Mouse (Mus musculus) kidney, adult 2 months (tissue): ENCODE data around the gene Eif2b3. TPM values are rescaled to one million over a fixed set of nuclear protein-coding genes. Genes with fewer than 3 reads are reported as not detected.

Source experiments
- DNase-seq: peaks from one replicate; pipeline ENCODE4 v3.0.0; 2021
- H3K27ac ChIP-seq: fragments of 200-500 bp; 2 replicates; pipeline ENCODE4 v1.5.1; 2012; ENCODE audit warnings: low read depth, low read length, control low read depth, inconsistent platforms; ENCODE audit not compliant: insufficient read depth
- H3K27me3 ChIP-seq: fragments of 200-500 bp; replicated peaks from 2 replicates; pipeline ENCODE4 v1.6.1; 2012; ENCODE audit warnings: mild to moderate bottlenecking, moderate library complexity, low read length, inconsistent platforms; ENCODE audit not compliant: control insufficient read depth, insufficient read depth
- H3K36me3 ChIP-seq: fragments of 200-500 bp; 2 replicates; pipeline ENCODE4 v1.6.1; 2012; ENCODE audit warnings: mild to moderate bottlenecking, moderate library complexity, low read length, inconsistent platforms; ENCODE audit not compliant: control insufficient read depth, insufficient read depth
- H3K4me1 ChIP-seq: fragments of 200-500 bp; 2 replicates; pipeline ENCODE4 v1.6.1; 2011; ENCODE audit warnings: low read length; ENCODE audit not compliant: control insufficient read depth, insufficient read depth
- H3K4me3 ChIP-seq: fragments of 200-500 bp; 2 replicates; pipeline ENCODE4 v1.5.1; 2011; ENCODE audit warnings: mild to moderate bottlenecking, low read depth, low read length, control low read depth; ENCODE audit not compliant: insufficient read depth
- CTCF ChIP-seq: fragments of 200-500 bp; conservative IDR thresholded peaks from 2 replicates; pipeline ENCODE4 v1.5.1; 2011; ENCODE audit warnings: low read depth, mild to moderate bottlenecking, control low read depth, low read length, moderate library complexity, mixed read lengths; ENCODE audit not compliant: insufficient read depth, insufficient read length
- POLR2A ChIP-seq: fragments of 200-500 bp; IDR thresholded peaks from one replicate; pipeline ENCODE4 v1.6.1; 2011; ENCODE audit warnings: low read depth, low read length, control low read depth
- WGBS: fragments of 180-500 bp; shearing (Covaris S2); methylation state at CpG from one replicate; pipeline ENCODE4 v1.1.7; 2018; 5-methylcytosine and 5-hydroxymethylcytosine counted together
- polyA plus RNA-seq: library from polyadenylated mRNA; depleted of rRNA; stranded (reverse); fragments of >200 nt; gene quantifications from 2 replicates; pipeline ENCODE4 v1.2.3, GENCODE M21; 2012

Gene Eif2b3
- polyA plus RNA-seq, 1 experiment: 9.2 TPM

- TF ChIP-seq POLR2A (no peak), CTCF (no peak)
- H3K36me3 ChIP-seq: no peaks in the 10 kb centered on the region
- no peak overlapping the region for H3K27ac ChIP-seq
- no peaks in the 10 kb centered on the region; the same call in 1 of the 2 replicates for H3K4me1 ChIP-seq
- no peak for DNase-seq
- no peaks in the 10 kb centered on the region for H3K27me3 ChIP-seq
- 88% methylated on average over 5 of the region's 5 CpGs for WGBS
- no peak overlapping the region for H3K4me3 ChIP-seq
Measured at GRCm38 (mm10) chr4:117115592-117115991, 96.4 kb downstream of the Eif2b3 start.

DNA sequence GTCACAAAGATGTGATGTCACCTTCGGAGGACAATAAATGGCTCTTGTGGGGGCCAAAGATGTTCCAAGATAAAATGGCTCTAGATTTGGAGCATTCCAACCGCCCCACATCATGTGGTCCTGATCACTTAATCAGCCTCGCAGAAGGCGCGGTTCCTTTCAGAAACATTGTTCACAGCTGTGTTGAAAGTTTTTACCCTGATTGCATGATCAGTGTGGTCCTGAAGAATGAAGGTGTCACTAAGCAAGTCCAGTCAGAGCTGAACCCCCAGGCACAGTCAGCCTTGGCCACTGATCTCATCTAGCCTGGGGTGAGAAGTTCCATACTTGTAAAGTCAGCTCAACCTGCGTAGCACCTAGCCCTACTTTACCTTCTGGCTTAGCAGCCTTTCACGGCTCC is 98.7 kb downstream of the Eif2b3 start:
- H3K4me3 ChIP-seq: no peak overlapping the region
- TF ChIP-seq POLR2A (no peak), CTCF (no peak)
- DNase-seq: no peak
- no peaks in the 10 kb centered on the region for H3K36me3 ChIP-seq
- no peaks in the 10 kb centered on the region for H3K27me3 ChIP-seq
- WGBS: 94% methylated on average over 7 of the region's 7 CpGs
- peaks cover 3% of the 10 kb centered on the region; the same call in 1 of the 2 replicates for H3K4me1 ChIP-seq
- no peak overlapping the region for H3K27ac ChIP-seq

DNA sequence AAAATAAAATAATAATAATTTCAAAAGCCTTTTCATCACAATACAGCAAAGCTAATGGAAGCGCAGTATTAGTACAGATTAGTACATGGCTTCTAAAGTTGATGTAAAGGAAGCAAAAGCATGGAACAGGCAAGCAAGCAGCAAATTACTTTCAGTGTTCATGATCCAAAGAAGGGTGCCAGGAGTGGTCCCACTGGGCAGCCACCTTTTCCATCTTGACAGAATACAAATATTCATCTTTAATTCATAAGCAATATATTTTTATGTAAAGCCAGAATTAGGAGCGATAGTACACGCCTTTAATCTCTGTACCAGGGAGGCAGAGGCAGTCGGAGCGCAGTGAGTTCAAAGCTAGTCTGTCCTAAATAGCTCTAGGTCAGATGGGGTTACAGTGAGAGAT is 100.4 kb downstream of the Eif2b3 start:
- no peak for TF ChIP-seq POLR2A
- TF ChIP-seq CTCF: no peak
- H3K36me3 ChIP-seq: no peaks in the 10 kb centered on the region
- H3K4me3 ChIP-seq: peak overlapping the region; percentile 68; the same call in 1 of the 2 replicates
- peak overlapping the region; percentile 93; the same call in 1 of the 2 replicates for H3K27ac ChIP-seq
- DNase-seq: no peak
- peaks cover 3% of the 10 kb centered on the region; the same call in 1 of the 2 replicates for H3K4me1 ChIP-seq
- no peaks in the 10 kb centered on the region for H3K27me3 ChIP-seq
- 74% methylated on average over 5 of the region's 5 CpGs for WGBS

DNA sequence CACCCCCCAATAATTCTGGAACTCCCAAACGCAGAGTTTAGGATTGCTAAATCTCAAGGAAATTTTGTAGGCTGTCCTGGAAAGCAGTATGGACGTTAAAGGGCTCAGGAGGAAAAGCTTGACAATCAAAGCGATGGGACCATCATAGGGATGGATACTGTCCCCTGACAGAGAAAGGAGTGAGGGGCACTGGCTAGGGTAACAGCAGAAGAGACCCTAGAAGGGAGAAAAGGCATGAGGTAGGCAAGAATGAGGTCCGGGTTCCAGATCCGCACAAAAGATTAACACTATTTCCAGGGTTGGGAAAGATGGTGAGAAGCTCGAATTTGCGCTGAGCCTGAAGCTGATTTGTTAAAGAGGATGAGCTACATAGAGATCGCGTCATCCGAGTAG is 100.8 kb downstream of the Eif2b3 start:
- peaks cover 3% of the 10 kb centered on the region; the same call in 1 of the 2 replicates for H3K4me1 ChIP-seq
- no peaks in the 10 kb centered on the region for H3K36me3 ChIP-seq
- no peaks in the 10 kb centered on the region for H3K27me3 ChIP-seq
- peak overlapping the region; percentile 93 for H3K27ac ChIP-seq
- H3K4me3 ChIP-seq: peak overlapping the region; percentile 68
- TF ChIP-seq POLR2A: no peak
- TF ChIP-seq CTCF: no peak
- 4% methylated on average over 10 of the region's 10 CpGs for WGBS
- DNase-seq: no peak

DNA sequence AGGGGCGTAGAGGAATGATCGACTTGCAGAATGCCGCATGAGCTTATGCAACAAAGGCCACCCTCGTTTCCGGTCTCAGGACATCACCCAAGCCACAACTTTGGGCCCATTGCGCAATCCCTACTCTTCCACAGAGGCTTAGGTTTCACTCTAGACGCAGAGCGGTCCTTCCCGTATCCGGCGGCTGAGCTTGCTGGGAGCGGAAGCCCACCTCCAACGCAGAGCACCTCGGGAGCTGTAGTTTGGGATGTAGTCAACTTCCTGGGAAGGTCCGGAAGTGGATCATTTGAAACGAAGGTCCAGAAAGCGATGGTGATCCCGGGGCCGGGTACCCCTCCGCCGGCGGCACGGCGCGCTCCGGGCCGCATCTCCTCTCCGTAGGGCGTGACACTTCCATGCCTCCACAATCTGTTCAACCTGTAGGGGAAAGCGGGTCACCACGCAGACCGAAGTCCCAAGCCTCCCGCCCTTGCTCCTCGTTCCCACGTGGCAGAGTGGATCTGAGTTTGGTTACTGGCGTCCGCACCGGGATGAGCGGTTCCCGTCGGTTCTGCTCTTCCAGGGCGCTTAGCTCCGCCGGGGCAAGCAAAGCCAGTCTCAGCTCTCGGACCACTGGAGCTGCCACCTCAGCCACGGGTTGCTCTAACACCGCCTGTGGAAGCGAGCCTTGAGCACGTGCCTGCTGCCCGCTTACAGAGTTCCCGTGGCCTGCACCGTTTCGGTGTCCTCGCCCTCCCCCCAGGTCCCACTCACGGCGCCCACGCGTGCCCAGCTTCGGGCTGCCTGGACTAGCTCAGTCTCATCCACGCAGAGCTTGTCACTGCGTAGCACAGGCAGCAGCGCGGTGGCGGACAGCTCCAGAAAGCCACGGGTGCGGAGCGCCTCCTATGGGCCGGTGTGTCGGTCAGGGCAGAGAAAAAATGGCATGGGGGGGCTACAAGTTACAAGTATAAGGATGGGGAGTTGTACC is 101.5 kb downstream of the Eif2b3 start:
- DNase-seq: peak; percentile 99
- H3K27ac ChIP-seq: peak overlapping the region; percentile 93
- peak; percentile 80 for TF ChIP-seq CTCF
- TF ChIP-seq POLR2A: peak; percentile 33
- peak overlapping the region; percentile 80 for H3K4me3 ChIP-seq
- no peaks in the 10 kb centered on the region for H3K27me3 ChIP-seq
- peaks cover 3% of the 10 kb centered on the region; the same call in 1 of the 2 replicates for H3K4me1 ChIP-seq
- no peaks in the 10 kb centered on the region for H3K36me3 ChIP-seq
- under 1% methylated on average over 69 of the region's 69 CpGs for WGBS

- TF ChIP-seq CTCF (no peak), POLR2A (no peak)
- DNase-seq: no peak
- H3K36me3 ChIP-seq: no peaks in the 10 kb centered on the region
- peaks cover 7% of the 10 kb centered on the region; the same call in 1 of the 2 replicates for H3K4me1 ChIP-seq
- no peak overlapping the region for H3K4me3 ChIP-seq
- no peaks in the 10 kb centered on the region for H3K27me3 ChIP-seq
- 79% methylated on average over 4 of the region's 4 CpGs for WGBS
- no peak overlapping the region for H3K27ac ChIP-seq
Measured at GRCm38 (mm10) chr4:117122209-117122608, 103.0 kb downstream of the Eif2b3 start.
